Mouse (Mus musculus): ENCODE measurements around the gene Hmg20b.

DNA sequence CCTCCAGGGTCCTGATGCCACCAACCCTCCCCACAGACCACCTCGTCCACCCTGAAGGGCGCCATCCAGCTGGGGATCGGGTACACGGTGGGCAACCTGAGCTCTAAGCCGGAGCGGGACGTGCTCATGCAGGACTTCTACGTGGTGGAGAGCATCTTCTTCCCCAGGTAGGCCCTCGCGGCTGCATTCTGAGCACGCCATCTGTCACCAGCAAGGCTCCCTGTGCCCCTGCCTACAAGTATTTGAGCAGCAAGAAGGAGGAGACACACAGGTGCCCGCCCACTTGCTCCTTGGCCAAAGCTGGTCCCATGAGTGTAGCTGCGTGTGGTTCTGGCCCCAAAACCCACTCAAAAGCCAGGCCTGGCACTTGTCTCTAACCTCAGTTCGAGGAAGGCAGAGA is 44.6 kb downstream of the Hmg20b start:
- TF ChIP-seq MAFK (IDR thresholded peaks at IDR 0.05; ENCODE audit: insufficient read depth, low read depth, low read length), result no peak
- no peak for TF ChIP-seq HCFC1 (IDR thresholded peaks at IDR 0.05; ENCODE audit: borderline replicate concordance, insufficient read depth, low read length)
- no peak for TF ChIP-seq ZC3H11A (IDR thresholded peaks at IDR 0.05; ENCODE audit: borderline replicate concordance, low read depth, low read length)
- no peak for TF ChIP-seq ZNF384 (IDR thresholded peaks at IDR 0.05; ENCODE audit: low read depth, low read length)
